Mouse (Mus musculus) ovary, postnatal 10 days (tissue): Measurements from ENCODE around the gene Ube2d1.

Source experiments
- DNase-seq: peaks from one replicate; pipeline ENCODE4 v3.0.0; 2022; ENCODE audit warnings: low spot score

The Ube2d1 gene

GRCm38 (mm10) chr10:71284511-71285125 is 444 bp downstream of the Ube2d1 start:
- DNase-seq, result no peak

GRCm38 (mm10) chr10:71284131-71284510 is 941 bp downstream of the Ube2d1 start:
- DNase-seq, result no peak

- no peak for DNase-seq
Observed at GRCm38 (mm10) chr10:71273008-71273739, 11.9 kb downstream of the Ube2d1 start.

- no peak for DNase-seq
Observed at GRCm38 (mm10) chr10:71267973-71268372, 17.1 kb downstream of the Ube2d1 start.

GRCm38 (mm10) chr10:71267511-71267910 is 17.6 kb downstream of the Ube2d1 start:
- DNase-seq, result no peak

- no peak for DNase-seq
Observed at GRCm38 (mm10) chr10:71265067-71265466, 20.0 kb downstream of the Ube2d1 start.

GRCm38 (mm10) chr10:71261637-71262036 is 23.4 kb downstream of the Ube2d1 start:
- no peak for DNase-seq

- no peak for DNase-seq
Observed at GRCm38 (mm10) chr10:71258943-71259342, 26.1 kb downstream of the Ube2d1 start.

- no peak for DNase-seq
Observed at GRCm38 (mm10) chr10:71258516-71258915, 26.5 kb downstream of the Ube2d1 start.

GRCm38 (mm10) chr10:71253147-71253546 is 31.9 kb downstream of the Ube2d1 start:
- DNase-seq, result no peak

GRCm38 (mm10) chr10:71252421-71252820 is 32.6 kb downstream of the Ube2d1 start:
- no peak for DNase-seq

GRCm38 (mm10) chr10:71251846-71252245 is 33.2 kb downstream of the Ube2d1 start:
- no peak for DNase-seq

- DNase-seq, result no peak
Observed at GRCm38 (mm10) chr10:71251256-71251655, 33.8 kb downstream of the Ube2d1 start.

- no peak for DNase-seq
Observed at GRCm38 (mm10) chr10:71250472-71250871, 34.6 kb downstream of the Ube2d1 start.

GRCm38 (mm10) chr10:71249086-71249880 is 35.8 kb downstream of the Ube2d1 start:
- DNase-seq, result no peak

- DNase-seq, result no peak
Observed at GRCm38 (mm10) chr10:71246956-71247355, 38.1 kb downstream of the Ube2d1 start.

GRCm38 (mm10) chr10:71239479-71240120 is 45.5 kb downstream of the Ube2d1 start:
- DNase-seq, result no peak

- DNase-seq, result no peak
Observed at GRCm38 (mm10) chr10:71238240-71238554, 46.9 kb downstream of the Ube2d1 start, which contains the start of gene Tfam. TSS of gene Tfam (minus strand) at chr10:71238280.

- DNase-seq, result peak; percentile 79
Observed at GRCm38 (mm10) chr10:71237516-71238239, 47.4 kb downstream of the Ube2d1 start.

- no peak for DNase-seq
Observed at GRCm38 (mm10) chr10:71234071-71234470, 51.0 kb downstream of the Ube2d1 start.

GRCm38 (mm10) chr10:71225894-71226293 is 59.2 kb downstream of the Ube2d1 start:
- DNase-seq, result peak; percentile 78

- DNase-seq, result no peak
Observed at GRCm38 (mm10) chr10:71223101-71223500, 62.0 kb downstream of the Ube2d1 start.
